Mouse (Mus musculus): ENCODE data around the gene Gnb1l.

The Gnb1l gene

DNA sequence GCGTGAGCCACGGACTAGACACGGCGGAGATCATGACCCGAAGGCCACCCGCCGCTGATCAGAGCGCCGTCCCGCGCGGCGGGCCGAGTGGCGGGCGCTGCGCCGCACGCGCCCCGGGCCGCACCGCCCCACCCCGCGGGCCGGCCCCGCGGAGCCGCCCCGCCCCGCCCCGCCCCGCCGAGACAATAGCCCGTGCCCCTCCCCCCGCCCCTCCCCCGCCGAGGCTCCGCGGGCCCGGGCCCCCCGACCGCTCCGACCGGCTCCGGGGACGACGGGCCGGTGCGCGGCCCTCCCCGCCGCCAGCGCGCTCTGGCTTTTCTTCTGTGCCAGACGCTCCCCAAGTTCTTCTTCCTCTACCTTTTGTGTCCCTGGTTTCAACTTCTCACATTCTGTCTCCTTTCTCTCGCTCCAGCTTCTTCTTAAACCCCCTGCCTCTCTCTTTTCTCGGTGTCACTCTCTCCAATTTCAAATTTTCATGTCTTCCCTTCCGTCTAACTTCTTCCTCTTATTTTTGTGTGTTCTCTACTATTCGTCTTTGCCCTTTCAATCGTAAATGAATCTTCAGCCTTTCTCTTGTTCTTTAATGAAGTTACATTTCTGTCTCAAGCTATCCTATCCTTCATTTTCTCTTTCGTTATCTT, 88.5 kb downstream of the Gnb1l start:
- no peak for DNase-seq (ENCODE audit: low spot score in 2 of 2)

DNA sequence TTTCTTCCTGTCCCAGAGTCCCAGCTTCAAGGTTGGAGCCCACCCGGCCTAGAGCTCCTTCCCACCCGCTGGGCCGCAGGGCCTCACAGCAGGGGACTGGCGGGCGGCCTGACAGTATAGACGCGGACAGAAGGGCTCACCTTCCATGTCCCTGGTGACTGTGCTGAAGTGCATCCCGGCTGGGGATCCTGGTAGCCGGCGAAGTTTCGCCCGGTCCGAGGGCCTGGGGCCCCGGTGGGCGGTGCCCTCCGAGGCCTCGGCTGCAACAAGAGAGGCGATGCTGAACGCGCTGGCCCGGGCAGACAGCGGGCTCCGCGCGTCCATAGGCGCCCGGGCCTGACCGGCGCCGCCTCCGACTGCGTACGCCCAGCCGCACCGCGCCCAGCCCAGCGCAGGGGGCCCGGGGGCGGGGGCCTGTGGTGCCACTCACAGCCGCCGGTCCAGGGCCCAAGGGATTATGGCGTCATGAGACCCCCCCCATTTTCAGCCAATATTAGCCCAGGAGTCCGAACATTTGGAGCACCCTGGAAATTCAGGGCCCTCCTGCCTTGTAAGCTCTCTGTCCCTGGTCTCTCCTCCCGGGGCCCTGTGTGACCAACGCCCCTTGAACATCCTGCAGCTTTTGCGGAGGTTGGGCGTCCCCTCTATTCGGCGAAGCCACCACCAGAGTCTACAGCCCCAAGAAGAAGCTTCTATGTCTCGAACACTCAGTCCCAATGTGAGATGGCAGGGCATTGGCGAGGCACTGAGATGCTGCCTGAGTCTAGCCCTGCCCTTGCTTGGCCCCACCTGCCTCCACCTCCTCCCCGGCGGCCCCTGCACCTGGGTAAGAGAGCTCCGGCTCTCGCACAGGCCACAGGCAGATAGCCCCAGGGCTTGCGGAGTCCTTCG, 89.6 kb downstream of the Gnb1l start:
- no peak for DNase-seq (ENCODE audit: low spot score in 2 of 2)

DNA sequence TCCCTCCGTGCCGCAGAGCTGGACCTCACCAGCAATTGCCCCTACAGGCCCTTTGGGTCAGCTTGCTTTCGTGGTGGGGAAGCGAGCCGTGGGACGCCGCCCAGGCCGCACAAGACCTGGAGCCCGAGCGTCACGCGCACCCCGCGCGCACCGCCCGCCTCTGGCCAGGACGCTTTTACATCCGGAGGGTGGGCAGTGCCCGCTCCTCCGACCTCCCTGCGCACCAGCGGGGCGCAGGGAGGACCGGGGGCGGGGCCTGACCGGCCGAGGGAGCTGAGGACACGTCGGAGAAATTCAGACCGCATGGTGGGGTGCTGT, 90.2 kb downstream of the Gnb1l start:
- DNase-seq (ENCODE audit: low spot score in 2 of 2): no peak

DNA sequence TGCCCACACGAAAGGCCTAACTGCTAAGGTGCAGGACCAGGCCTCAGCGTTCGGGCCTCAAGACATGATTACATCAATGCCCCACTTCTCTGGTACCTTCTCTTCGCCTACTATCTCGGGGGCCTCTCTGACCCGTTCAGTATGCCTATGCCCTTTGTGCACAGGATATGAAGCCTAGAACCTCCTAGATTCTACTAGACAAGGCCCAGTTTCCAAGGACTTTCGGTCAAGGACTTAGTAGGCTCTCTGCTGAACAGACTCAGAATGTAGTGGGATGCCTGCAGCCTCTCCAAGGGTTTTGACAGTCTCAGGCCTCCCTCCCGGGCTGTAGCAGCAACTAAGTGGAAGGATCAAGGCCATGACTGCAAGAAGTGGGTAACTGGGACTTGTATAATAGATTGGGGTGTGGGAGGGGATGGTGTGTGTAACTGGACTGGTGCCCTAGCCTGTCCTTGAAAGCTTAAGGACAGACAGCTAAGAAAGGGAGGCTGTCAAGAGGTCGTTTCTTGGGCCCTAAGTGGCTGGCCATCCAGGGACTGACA, 90.6 kb downstream of the Gnb1l start:
- DNase-seq (ENCODE audit: low spot score in 2 of 2): no peak

DNA sequence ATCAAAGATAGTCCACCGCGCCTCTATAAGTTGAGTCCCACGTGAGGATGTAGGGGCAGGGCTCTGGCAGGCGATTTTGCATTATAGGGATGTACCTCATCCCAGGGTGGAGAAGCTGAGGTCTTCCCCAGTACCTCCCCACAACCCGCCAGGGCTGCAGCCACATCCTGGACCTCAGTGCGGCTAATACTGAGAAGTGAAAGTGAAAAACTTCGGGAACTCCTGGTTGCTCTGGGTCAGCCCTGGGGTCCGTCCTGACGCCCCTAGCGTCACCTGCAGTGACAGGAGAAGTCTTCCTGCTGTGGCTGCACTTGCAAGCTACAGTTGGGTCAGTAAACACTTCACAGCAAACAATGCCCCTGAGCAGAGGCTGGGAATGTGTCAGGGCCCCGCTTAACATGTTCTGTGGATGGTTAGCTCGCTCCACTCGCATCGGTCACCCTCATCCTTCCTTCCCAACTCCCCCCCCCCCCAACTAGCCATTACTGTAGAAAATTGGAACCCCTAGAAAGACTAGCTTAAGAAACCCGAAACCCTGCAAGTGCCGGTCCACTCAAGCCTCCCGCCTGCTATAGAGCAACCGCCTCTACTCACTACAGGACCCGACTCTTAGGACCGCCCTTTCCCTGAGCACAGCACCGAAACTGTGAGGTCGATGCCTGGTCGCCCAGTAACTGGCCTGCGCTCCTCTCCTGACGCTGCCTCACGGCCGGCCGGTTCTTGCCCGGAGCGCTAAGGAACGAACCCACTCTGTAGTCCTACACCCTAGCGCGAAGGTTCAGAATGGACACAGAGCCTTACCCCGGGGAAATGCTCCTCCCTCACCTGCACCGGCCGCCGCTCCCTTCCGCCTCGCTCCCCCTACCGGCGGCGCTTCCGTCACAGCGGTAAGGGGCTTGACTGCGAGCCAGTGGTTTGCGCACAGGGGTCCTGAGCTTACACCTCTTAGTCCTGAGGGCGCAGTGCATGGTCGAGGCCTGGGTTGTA, 91.6 kb downstream of the Gnb1l start, which contains the start of gene Tbx1:
Gene Tbx1 (minus strand): TSS at position 868 of the 987 bp plus-strand sequence.
- no peak for DNase-seq (ENCODE audit: low spot score in 2 of 2)

DNA sequence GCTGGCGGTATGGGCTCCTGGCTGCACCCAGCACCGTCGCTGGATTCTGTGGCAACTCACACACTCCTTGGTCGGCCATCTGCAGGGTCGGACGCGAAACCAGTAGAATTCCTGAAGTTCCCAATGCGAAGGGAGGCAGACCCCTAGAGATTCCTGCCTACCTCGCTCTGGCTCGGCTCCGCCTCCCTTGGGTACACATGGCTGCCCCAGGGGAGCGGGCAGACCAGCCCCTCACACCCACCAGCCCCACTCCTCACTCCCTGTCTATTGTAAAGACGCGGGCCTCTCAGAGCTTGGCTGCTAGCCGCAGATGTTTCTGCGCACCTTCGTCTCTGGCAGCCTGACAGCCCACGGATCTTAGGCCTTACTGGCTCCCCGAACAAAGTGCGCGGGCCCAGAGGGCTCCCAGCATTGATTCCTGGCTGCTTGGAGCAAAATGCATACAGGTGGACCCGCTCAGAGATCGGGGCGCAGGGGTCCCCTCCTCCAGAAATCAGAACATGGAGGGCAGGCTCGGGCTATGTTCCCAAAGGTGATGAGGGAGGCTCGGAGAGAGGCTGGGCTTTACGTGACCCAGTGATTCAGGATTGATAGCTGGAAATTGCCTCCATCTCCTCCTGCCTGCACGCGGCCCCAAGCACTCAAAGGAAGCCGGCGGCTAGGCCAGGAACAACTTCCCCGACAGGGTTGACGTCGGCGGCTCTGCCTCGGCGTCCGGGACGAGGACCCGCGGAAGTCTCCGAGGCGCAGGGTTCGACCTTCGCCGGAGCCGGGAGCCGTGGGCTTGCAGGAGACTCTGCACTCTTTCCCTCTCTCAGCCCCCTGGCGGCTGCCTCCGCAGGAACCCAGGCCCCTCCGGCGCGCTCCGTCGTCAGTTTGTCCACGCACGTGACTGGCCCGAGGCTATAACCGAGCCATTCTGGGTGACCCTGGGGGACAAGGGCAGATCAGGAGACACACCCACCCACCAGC, 92.8 kb downstream of the Gnb1l start:
- DNase-seq (ENCODE audit: low spot score in 2 of 2): no peak

DNA sequence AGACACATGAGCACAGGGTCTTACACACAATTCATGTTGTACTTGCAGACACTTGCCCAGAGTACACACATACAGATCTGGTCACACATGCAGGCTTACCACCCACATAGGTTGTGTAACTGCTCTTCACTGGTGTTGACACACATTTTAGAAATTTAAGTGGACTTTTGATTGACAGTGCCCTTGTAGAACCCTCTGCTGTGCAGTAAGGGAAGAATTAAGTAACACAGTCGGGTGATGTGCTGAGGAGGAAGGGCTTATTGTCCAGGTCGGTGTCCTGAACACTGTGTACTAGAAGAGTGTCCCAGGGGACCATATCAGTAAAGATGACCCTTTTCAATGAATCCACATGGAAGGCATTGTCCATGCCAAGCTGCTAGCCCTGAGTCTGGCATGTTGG, 95.4 kb downstream of the Gnb1l start:
- DNase-seq (ENCODE audit: low spot score in 2 of 2): no peak

DNA sequence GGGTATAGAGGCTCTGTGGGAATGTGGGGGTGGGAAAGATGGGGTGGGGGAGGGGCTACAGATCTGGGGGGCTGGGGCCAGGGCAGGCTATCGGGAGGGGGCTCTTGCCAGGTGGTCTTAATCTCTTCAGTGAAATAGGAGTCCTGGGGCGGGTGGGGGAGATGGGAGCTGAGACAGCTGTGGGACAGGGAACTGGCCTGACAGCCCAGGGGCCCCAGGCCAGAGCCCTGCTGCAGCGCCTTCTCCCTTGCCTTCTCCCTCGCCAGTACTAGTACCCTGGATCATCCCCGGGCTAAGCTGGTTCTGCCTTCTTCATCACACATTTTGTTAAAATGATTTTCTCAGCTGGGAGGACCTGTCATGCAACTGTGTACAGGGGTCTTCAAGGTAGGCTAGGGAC, 97.7 kb downstream of the Gnb1l start:
- no peak for DNase-seq (ENCODE audit: low spot score in 2 of 2)

DNA sequence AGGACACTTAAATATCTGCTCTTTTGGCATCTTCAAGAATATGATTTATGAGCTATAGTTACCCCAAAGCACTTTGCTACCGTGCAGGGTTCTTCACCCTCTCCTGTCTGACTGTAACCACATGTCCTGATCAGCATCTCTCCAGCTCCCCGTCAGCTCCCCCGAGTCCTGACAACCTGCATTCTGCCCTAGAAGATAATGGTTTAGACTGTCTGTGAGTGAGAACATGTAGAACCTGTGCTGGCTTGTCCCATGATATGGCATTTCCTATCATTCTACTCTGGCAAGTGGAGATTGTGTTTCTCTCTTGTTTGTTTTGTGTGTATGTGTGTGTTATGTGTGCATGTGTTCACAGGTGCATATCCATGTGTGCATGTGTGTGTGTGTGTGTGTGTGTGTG, 99.5 kb downstream of the Gnb1l start:
- no peak for DNase-seq (ENCODE audit: low spot score in 2 of 2)

DNA sequence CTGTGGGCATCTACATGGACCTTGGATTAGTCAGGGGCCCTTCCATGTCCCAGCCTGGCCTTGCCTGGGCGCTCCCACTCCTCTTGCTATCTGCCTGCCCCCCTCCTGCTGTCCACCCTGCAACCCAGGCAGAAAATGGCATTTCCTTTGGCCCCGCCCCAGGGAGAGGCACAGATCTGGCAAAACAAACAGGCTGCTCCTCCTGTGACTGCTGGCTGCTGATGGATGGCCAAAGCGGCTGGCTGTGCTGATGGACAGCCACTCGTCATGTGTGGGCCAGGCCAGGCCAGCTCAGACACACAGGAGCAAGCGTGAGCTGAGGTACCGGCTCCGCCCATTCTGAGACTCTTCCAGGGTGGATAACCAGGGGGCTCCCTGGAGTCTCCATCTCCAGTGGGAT, 102.9 kb downstream of the Gnb1l start:
- DNase-seq (ENCODE audit: low spot score in 2 of 2): no peak

DNA sequence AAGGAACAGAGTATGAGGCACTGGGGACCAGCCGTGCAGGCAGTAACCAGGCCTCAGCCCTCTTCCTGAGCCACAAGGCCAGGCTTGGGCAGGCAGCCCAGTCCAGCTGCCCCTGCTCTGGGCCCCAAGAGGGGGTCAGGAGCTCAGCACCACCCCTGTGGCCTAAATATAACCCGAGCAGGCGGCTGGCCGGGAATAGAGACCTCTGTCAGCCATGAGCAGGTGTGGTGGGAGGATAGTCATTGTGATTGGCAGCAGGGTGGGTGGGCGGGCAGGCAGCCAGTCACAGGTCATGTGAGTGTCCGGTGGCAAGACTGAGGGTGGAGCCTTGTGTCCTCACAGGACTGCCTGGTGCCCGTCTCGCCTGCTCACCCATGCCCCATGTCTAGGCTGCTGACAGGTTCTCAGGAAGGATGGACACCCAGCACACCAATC, 105.8 kb downstream of the Gnb1l start:
- DNase-seq (ENCODE audit: low spot score in 2 of 2): no peak

DNA sequence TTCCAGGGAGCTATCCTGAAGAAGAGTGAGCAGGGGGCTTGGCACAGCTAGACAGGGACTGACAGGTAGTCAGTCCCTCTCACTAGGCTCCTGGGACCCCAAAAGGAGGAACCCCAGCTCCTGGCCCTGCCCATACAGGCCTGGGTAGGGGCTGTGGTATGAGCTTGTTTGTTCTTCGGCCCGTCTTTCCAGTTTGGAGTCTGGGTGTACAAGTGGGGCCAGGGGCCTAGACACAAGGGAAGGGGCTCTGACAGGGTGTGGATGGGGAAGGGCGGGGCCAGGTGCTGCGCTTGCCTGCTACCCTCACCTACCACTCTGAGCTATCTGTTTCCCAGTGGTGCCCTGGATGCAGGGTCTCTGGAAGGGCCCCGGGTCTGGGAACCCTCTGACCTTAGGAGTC, 107.2 kb downstream of the Gnb1l start:
- DNase-seq (ENCODE audit: low spot score in 2 of 2): no peak

DNA sequence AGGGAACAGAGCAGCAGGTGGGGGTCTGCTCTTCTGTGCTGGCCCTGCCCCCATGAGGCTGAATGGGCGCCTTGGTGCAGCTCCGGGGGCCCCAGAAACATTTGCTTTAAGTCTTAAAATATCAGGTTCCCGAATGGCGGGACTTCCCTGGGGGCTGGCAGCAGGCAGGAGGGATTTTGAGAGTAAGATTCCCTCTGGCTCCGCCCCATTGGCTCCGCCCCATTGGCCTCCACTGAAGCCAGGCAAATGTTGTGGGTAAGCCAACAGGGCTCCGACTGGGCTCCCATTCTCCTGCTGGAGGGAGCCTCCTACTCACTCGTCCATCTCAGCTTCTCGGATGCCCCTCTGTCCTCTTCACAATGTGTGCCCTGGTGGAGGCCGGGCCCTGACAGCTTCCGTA, 109.7 kb downstream of the Gnb1l start:
- DNase-seq (ENCODE audit: low spot score in 2 of 2): no peak

DNA sequence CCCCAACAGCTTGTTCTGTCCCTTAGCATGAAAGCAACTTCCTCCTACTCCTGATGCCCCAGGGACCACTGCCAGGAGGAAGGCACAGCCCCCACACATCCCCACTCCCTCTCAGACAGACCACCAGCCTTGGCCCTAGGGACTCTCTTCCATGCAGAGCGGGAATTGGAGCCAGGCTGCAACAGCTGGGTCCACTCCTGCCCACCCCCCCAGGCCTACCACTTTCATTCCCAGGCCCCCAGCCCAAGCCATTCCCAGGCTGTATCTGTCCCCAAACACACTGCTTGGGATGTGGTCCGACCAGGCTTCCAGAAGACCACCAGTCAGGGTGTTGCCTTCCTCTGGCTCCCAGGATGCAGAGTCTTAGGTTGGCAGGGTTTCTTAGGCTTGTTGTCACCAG, 110.6 kb downstream of the Gnb1l start:
- no peak for DNase-seq (ENCODE audit: low spot score in 2 of 2)

DNA sequence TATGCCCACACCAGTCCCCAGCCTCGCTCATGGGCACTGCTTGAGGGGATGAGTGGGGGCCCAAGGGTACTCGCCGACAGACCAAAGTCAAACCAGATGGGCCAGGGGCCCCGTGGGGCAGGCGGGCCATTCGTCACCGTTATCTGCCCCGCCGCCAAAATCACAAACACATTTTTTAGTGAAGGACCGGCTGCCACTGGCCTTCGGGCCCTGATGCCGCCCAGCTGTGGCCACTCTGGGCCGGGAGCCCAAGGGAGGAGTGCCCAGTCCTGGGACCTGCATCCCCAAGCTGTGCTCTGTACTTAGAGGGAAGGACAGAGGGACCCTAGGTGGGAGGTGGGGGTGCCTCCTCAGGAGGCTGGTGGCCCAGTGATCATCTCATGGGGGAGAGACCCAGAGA, 113.2 kb downstream of the Gnb1l start:
- DNase-seq (ENCODE audit: low spot score in 2 of 2): no peak

DNA sequence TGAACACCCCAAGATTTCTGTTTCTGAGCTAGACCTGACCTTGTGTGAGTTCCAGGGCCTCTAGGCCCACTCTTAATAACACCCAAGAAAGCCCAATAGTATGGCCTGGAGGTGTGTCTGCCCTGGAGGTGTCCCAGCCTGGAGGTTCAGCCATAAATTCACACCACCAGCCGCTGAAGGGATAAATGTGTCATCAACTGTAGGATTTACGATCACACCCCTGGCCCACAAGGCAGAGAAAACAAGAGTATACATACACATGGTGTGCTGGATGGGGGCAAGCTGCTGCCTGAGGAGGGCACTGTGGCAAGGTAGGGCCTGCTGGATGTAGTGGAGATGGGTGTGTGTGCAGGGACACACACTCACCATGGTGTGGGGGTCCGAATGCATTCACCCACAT, 114.8 kb downstream of the Gnb1l start:
- no peak for DNase-seq (ENCODE audit: low spot score in 2 of 2)

Data from frontal cortex, postnatal 14 days (tissue).